Mouse (Mus musculus) v-Abl transformed pro-B cells (cell line): ENCODE data around the gene Mymx.

Experiments used
- in situ Hi-C, 2 experiments: fragments of 400-800 bp; cut with MboI; formaldehyde crosslinking; loops; one replicate each; pipeline ENCODE4 v1.15.1; 2025; ENCODE audit not compliant: unreplicated experiment in 2 of 2

Gene Mymx

GRCm38 (mm10) chr17:45557246-45557824, 44.6 kb downstream of the Mymx start:
- in situ Hi-C loops: loop anchor here in 1 of 2 experiments (25.0 kb wide), 1 partner anchor 480 kb away; the partner anchor contains the start of gene Vegfa

- in situ Hi-C loops: loop anchor here in 1 of 2 experiments (25.0 kb wide), 1 partner anchor 481 kb away; the partner anchor contains the start of gene Vegfa
Measured at GRCm38 (mm10) chr17:45556514-45557245, 45.2 kb downstream of the Mymx start.

- in situ Hi-C loops: loop anchor here in 1 of 2 experiments (25.0 kb wide), 1 partner anchor 481 kb away; the partner anchor contains the start of gene Vegfa
Measured at GRCm38 (mm10) chr17:45556107-45556489, 45.8 kb downstream of the Mymx start.

- in situ Hi-C loops: loop anchor here in 1 of 2 experiments (25.0 kb wide), 1 partner anchor 482 kb away; the partner anchor contains the start of gene Vegfa
Measured at GRCm38 (mm10) chr17:45555452-45556106, 46.3 kb downstream of the Mymx start, which contains the start of gene Nfkbie. Gene Nfkbie, plus strand, starts transcription at chr17:45555703.

GRCm38 (mm10) chr17:45554420-45554819, 47.5 kb downstream of the Mymx start:
- in situ Hi-C loops: loop anchor here (5.0 to 25.0 kb wide), 4 partner anchors 37 to 483 kb away; partner anchors contain the start of genes Spats1 (in 2 of the 2), Aars2 (in 1 of the 2) and Vegfa (in 1 of the 2)

DNA sequence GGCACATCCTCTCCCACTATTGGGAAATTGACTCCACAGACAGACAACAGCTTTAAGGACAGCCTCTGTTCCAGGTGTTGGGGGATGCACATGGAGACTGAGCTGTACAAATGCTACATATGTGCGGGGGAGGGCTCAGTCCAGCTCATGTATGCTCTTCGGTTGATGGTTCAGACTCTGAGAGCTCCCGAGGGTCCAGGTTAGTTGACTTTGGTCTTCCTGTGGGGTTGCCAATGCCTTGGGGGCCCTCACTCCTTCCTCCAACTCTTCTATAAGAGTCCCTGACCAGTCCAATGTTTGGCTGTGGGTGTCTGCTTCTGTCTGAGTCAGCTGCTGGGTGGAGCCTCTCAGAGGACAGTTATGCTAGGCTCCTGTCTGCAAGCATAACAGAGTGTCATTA, 48.8 kb downstream of the Mymx start:
- in situ Hi-C loops: loop anchor here (5.0 to 25.0 kb wide), 4 partner anchors 36 to 484 kb away; partner anchors contain the start of genes Spats1 (in 2 of the 2), Aars2 (in 1 of the 2) and Vegfa (in 1 of the 2)

GRCm38 (mm10) chr17:45551816-45552451, 50.0 kb downstream of the Mymx start:
- in situ Hi-C loops: loop anchor here (5.0 to 25.0 kb wide), 4 partner anchors 35 to 485 kb away; partner anchors contain the start of genes Spats1 (in 2 of the 2), Aars2 (in 1 of the 2) and Vegfa (in 1 of the 2)

DNA sequence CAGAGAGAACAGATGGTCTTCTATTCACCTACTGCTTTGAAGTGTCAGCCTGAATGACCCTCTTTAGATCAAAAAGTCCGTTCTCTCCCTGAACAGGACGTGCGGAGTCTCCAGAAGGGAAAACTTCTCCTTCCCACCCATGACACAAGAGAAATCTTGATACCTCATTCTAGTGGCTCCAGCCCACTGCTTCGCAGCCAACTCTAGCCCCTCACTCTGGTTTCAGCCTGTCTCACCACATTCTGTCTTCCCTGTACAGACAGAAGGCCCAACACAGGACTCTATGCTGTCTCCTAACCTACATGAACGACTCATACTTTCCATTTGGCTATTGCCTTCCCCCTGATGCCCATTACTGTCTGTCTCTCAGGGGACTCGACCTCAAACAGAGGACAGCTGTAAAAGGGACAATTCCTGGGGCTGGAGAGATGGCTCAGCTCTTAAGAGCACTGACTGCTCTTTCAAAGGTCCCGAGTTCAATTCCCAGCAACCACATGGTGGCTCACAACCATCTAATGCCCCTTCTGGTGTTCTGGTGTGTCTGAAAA, 50.6 kb downstream of the Mymx start:
- in situ Hi-C loops: loop anchor here (5.0 to 25.0 kb wide), 4 partner anchors 34 to 486 kb away; partner anchors contain the start of genes Spats1 (in 2 of the 2), Aars2 (in 1 of the 2) and Vegfa (in 1 of the 2)
